Mouse (Mus musculus) retina, postnatal 7 days (tissue): ENCODE data around the gene Nacc1.
A peak's percentile ranks its signal among the peaks of the same experiment; 100 is the strongest.
"Not testable (repeated sequence)": the region's sequence is repeated elsewhere in the genome, so short reads cannot be mapped to it uniquely, and the experiment has no call there.

Experiments used
- DNase-seq: peaks from one replicate; pipeline ENCODE4 v3.0.0-alpha.2; 2012; ENCODE audit warnings: low read depth, low spot score

Gene Nacc1

DNA sequence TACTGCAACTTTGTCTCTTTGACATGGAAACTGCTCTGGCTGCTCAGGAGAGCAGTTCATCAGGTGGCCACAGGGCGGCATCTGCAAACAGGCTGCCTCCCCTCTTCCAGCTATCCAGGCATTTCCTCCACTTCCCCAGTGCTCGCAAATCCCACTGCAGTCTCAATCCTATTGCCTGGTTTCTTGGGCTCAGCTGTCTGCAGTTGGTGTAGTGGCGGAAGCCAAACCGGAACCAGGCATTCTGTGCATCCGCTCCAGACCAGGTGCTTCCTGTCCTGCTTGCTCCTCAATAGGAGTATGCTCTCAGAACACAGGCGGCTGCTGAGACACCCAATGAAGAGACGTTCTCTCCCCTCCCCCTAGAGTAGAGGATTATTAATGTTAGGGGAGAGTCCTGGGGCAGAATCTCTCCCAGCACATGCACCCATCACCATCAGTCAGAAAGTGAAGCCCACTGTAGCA is 12.2 kb upstream of the Nacc1 start:
- DNase-seq = no peak

DNA sequence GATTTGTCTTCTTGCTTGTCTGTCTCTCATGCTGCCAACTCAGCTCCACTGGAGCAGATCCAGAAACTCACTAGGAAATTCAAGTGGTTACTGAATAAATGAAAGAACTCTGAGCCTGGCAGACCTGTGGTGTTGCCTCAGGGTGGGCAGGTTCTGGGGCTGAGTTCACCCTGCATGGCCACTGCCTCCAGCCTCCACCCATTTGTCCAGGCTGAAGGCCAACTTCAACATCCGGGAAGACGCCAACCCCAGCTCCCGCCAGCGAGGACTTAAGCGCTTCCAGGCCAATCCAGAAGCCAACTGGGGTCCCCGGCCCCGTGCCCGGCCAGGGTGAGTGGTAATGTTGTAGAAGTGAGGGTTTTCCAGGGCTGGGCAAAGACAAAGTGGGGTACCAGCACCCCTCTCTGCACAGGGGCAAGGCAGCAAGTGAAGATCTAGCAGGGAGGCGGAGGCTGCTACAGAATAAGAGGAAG is 11.3 kb upstream of the Nacc1 start:
- DNase-seq = no peak

DNA sequence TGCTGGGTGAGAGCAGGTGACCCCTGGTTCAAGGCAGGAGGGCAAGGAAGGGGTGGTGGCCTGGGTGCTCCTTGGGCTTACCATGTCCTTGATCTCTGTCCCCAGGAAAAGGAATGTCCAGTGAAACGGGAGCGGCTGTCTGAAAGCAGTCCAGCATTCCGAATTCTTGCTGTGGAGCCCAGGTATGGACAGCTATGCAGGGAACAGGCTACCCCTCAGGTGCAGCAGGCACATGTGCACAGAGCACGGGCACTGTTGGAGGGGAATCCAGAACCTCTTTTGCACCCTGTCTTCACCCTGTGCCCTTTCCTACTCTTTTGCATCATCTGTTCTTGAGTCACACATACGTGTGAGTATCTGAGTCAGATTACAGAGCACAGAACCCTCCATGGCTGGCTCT is 10.6 kb upstream of the Nacc1 start:
- no peak for DNase-seq

DNA sequence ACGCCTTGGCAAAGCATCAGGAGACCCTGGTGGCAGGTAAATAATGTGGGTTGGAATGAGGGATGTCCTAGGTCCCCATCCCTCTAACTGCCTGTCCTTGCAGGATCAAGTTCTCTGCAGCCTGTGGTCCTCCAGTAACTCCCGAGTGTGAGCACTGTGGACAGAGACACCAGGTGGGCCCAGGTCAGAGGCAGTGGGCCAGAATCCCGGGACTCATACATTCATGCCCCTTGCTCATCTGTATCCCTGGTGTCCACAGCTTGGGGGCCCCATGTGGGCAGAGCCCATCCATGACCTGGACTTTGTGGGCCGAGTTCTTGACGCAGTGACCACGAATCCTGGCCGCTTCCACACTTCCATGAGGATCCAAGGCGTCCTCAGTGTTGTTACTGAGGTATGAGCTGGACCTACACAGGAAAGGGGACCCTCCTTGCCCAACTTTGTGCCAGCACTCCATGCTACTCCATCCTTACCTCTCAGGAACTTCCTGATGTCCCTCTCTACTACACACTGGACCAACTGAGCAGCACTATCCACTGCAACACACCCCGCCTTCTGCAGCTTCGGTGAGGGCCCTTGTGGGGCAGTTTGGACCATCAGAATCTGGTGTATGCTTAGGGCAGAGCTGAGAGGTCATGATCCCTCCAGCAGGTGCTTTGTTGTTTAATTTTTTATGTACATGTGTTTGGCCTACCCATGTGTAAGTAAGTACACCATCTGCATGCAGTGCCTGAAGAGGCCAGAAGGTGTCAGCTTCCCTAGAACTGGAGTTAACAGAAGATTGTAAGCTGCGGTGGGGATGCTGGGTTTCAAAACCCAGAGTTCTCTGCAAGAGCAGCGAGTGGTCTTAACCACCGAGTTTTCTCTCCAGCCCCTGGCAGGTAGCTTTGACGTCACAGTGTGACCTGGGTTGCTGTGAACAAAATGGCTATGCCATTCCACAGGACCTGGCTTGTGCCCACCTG is 9.8 kb upstream of the Nacc1 start:
- no peak for DNase-seq

DNA sequence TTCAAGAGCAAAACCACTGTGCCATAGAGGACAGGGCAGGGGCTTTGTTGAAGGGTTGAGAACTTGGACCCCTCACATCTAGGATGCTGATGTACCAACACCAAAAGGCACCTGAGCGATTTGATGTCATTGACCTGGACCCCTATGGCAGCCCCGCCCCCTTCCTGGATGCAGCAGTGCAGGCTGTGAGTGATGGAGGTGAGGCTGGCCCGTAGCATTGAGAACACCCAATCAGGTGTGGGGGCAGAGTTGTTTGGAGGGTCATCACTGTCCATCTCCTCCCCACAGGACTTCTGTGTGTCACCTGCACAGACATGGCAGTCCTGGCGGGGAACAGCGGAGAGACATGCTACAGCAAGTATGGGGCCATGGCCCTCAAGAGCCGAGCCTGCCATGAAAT is 7.5 kb upstream of the Nacc1 start:
- no peak for DNase-seq

DNA sequence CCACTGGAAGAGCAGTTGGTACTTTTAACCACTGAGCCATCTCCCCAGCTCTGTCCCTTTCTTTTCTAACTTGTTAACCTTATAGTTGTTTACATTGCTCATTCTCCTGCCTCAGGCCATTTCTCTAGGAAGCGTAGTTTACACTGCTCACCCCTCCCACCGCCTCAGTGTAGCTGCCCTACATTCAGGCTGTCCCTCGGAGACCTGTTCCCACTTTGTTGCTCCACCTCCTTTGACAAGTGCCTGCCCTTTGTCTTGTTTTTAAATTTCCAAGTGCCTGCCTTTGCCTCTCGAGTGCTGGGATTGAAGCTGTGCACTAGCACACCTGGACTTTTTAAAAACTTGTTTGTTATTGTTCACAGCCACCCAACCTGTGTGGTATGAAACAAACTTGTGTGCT is 5.7 kb upstream of the Nacc1 start:
- no peak for DNase-seq

DNA sequence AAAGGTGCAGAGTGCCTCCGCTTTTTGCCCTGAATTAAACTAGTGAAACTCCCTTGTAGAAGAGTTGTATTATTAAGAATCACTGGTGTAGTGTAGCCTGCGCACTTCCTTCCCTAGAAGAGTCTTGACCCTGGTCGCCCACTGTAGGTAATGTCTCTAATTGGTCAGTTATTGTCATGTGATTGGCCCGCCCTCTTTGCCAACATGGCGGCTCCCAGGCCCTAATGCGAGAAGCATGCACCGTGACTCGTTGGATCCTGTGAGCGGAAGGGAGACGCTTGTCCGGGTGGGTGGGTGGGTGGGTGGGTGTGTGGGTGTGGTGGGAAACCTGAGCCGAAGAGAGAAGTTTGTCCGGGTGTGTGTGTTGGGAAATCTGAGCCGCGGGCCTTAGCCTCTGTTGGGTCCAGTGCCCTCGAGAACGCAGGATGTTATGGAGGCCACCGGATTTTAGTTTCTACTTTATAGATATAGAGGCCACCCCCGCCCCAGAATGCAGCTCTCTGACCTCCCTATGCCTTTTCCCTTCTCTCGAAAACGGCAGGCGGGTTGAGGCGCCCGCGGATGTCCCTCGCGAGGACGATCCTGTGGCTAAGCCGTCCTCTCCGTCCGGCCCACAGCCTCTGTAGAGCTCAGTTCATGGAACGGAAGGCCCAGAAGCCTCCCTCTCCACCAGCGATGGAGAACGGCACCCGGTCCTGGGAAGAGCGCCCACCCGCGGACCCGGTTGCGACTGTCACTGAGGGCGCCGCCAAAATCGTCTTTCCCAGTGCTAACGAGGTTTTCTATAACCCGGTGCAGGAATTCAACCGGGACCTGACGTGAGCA is 1.6 kb upstream of the Nacc1 start:
- DNase-seq = peak; percentile 86

DNA sequence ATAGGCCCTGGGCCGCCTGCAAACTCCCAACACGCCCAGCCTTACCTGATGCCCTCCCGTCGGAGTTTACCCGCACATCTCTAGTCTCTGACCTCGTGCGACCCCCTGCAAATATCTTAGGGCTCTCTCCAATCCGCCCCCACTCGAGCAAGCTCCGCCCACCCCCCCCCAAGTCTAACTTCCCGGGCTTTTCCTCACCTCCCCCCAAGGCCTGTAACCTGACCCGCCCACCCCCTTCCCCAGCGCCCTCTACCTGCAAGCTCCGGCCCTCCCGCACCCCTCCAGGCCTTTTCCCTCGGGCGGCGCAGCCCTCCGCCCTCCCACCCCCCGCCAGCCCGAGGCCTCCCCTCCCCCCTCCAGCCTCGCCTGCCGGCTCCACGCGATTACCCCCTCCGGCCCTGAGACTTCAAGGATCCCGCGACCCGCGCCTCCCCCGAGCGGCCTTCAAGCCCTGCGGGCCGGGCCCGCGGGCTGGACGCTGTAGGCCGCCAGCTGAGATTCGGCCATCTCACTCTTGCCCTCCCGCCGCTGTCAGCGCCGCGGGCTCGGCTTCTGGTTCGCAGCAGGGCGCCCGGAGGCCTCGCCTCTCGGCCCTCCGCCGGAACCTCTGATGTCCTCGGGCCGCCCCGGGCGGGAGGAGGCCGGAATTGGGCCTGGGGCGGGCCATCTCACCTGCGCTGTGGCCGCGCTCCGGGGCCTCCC is 508 bp downstream of the Nacc1 start:
- no peak for DNase-seq

DNA sequence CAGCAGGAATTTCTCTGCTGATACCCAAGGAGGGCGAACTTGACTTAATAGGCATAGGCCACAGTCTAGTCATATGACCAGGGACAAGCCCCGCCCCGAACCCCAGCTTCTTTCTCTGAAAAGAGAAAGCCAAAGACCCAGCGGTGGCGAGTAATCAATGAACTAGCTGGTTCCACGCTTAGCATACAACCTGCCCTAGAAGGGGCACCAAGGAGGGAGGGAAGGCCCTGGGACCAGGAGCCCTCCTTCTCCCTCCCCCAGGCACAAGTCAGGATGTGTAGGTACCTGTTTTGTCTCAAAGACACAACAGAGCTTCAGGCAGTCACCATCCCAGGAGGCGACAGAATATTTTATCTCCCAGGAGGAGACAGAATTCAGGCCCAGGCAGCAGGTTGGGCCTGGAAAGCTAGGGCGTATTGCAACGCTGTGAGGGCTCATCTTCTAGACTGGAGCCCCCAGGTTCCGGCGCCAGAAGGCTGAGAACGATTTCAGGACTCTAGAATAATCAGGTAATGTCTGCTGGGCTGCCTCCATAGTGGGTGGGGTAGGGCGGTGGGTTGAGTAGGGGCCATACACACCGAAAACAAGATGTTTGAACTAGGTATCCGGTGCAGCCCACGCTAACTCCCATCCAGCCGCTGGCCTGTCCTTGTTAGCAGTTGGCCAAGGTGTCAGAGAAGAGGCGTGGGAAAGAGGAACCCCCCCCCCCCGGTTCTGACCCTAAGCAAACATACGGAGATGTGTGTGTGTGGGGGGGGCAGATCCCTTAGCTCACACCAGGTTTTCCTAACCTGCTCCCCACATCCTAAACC is 1.3 kb downstream of the Nacc1 start, which contains the start of gene Trmt1:
TSS of gene Trmt1 (plus strand) at position 117 of the 812 bp plus-strand sequence.
- no peak for DNase-seq

DNA sequence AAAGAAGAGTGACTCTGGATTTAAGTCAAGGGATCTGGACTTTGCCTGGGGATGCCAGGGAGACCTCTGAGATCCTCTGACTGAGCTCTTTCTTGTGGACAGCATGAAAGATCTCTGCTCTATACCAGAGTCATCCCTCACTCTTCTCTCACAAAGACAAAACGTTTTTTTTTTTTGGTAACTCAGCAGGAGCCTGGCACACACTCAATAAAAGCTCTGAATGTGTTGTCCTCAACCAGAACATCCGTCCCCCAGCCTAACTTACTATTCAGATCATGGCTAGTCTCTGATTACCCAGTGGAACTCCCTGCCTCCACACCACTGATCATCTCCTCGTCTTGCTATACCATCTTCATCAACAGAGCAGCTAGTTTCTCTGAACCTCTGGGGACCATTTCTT is 3.1 kb downstream of the Nacc1 start:
- no peak for DNase-seq

DNA sequence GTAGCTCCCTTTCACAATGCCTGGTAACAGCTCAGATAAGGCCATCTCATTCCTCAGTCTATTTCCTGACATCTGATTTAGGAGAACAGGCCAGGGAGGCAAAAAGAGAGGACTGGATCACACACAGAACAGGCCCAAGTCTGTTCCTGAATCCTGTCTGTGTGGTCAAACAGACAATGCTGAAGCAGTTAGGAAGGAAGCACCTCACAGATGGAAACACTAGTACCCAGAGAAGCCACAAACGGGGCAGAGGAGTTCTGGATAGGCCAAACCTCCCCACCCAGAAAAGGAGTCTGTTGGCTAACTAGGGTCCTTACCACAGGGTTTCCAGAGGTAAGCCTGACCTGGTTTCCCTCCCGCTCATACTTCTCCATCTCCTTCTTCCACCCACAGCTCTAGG is 5.4 kb downstream of the Nacc1 start:
- no peak for DNase-seq

DNA sequence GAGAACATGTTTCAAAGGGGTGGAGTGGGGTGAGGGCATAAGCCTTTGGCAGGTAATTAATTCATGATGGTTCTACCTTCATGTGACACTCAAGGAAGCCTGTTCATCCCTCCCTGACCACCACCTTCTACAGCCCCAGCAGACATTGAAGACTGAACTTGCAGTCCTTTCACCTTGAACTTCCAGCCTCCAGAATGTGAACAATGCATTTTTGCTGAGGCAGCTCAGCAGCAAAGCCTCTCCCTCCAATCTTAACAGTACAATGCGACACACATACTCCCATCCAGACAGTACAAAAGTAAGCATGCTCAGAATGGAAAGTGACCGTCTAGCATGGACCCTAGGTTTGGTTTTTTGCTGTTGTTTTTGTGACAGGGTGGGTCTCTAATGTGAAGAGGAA is 6.2 kb downstream of the Nacc1 start:
- DNase-seq = no peak

DNA sequence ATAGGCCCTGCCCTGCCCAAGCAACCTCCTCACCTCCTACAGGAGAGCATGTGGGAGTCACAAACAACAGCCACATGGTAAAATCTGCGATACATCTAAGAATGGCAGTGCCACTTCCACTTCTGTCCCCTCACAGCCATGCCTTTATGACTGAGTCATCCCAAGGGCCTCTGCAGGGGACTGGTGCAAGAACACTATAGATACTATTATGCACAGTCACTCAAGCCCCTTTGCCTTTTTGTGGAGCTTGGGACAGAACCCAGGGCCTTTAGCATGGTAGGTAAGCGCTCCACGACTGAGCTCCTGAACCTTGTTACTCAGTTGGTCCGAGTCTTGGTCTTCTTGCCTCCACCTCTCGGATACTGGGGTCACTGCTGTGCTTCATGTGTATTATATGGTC is 10.4 kb downstream of the Nacc1 start:
- DNase-seq = no peak

DNA sequence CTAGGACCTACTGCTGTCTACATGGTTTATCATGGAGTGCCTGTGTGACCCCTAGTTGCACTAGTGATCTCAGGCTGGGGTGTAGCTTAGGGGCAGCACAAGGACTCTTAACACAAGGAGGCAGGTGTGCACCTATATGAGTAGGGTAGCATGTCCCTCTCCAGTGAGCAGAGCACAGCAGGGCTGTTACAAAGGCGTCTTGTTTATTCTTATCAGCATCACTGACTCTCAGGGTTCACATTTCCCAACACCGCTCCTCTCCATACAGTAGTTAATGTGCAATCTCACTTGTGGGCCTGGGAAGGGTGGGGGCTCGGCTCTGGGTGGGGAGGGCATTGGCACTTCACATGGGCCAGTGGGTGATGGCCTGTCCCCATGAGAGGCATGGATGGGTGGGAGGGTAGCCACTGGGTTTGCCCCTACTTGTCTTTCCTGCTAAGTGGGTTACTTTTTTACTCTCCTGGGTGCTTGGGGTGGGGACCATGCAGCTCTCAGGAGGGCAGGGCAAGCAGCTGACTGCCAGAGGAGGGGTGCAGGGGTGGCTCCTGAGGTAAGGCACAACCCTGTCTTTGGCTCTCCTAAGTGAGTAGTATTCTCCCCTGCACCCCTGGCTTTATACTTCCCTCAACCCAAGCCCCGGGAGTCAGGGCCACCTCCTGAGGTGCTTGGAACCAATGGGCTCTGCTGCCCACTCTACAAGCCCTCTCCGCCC is 17.2 kb downstream of the Nacc1 start:
- not testable (repeated sequence) for DNase-seq

DNA sequence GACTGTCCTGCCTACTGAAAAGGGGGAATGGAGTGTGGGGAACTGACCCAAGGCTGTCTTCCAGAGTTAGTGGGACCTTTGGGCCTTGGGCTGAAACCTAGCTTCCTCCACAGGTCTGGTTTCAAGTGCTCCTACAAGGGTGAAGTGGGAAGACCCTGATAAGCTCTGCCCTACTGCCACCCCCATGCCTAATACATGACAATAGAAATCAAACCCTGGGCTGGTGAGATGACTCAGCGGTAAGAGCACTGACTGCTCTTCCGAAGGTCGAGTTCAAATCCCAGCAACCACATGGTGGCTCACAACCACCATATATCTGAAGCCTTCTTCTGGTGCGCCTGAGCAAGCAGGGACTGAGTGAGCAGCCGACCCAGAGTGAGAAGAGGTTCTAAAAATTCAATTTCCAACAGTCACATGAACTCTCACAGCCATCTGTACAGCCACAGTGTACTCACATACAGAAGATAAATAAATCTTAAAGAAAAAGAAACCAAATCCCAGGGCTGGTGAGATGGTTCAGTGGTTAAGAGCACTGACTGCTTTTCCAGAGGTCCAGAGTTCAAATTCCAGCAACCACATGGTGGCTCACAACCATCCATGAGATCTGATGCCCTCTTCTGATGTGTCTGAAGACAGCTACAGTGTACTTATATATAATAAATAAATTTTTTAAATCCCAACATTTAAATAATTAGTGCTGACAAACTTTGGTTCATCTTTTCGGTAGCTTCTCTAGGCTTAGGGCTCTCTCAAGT is 18.8 kb downstream of the Nacc1 start:
- DNase-seq = no peak

DNA sequence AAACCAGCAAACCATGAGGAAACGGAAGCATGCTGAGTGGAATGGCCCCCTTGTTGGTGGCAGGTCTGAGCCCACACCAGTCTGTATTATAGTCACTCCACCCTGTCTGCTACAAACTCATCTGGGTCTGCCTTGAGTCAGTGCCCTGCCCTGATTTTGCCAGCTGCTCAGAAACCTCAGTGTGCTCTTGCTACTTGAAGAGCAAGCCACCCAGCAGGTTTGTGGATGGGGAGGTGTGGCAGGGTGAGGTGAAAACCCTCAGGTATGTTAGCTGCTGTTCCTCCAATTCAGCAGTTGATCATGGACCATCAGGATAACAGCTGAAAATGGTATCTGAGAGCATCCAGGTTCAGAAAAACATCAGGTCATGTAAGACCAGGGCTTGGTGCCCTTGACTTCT is 19.6 kb downstream of the Nacc1 start:
- no peak for DNase-seq

DNA sequence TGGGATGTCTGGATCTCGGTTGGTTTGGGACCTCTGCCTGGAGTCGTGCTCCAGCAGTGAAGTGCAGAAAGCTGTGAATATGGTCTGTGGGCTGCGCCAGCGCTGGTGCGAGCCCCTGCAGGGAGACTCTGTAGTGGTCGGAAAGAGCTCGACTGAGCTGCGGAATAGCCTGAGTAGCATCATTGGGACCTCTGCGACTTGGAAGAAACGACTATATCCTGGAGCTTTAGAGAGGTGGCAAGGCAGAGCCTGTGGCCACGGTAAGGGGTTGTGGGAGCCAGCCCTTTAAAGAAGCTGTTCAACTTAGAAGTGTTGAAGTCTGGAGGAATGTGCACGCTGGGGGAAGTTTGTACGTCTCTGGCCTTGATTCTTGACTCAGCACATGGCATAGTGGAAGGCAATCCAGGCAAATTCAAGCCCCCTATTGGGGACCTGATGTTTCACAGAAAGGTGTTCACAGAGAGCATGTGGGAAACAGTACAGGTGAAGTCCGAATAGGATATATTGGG is 22.2 kb downstream of the Nacc1 start:
- DNase-seq = no peak

DNA sequence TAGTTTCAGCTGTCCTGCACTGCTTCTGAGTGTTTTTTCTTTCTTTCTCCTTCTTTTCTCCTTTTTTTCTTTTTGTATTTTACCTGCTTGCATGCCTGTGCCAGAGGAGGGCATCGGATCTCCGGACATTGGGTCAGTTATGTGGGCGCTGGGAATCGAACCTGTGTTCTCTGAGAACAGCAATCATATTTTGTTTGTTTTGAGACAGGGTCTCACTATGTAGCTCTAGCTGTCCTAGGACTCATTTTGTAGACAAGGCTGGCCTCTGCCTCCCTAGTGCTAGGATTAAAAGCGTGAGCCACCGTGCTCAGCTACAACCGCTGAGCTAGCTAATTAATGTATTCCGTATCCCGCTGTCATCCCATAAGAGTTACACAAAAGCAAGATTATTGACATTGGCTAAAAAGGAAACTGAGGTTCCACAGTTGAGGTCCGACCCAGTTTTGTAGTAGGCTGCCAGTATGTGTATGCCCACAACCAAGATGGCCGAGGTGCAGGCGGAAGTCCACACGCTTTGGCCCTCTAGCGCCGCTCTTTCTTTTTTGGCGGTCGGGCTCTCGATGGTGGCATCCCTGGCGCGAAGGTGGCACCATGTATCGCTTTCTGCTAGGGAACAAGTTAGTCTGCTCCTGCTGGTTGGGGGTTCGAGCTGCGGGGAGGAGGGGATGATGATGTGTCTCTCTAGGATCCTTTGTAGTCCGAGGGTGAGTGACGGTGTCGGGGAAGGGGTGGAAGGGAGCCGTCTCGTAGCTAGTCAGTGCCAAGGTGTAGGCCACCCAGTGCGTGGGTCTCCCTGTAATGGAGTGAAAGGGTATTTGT is 22.9 kb downstream of the Nacc1 start:
- DNase-seq = peak; percentile 78
